Mouse (Mus musculus) kidney, postnatal 14 days (tissue): ENCODE results near the gene Henmt1.

Source experiments
- DNase-seq: peaks from one replicate; pipeline ENCODE4 v3.0.0; 2022; ENCODE audit warnings: mixed read lengths

Gene Henmt1

DNA sequence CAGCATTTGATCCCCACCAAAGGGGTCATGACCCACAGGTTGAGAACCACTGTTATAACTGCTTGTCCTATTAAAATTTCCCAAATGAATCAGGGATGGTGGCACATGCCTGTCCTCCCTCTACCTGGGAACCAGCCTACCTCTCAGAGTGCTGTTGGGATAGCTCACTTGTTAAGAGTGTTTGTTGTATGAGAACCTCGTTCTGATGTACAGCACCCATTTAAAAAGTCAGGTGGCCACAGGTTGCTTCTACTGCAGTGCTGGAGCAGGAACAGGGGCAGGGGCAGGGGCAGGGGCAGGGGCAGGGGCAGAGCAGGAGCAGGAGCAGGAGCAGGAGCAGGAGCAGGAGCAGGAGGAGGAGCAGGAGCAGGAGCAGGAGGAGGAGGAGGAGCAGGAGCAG lies 59.5 kb downstream of the Henmt1 start:
- no peak for DNase-seq

DNA sequence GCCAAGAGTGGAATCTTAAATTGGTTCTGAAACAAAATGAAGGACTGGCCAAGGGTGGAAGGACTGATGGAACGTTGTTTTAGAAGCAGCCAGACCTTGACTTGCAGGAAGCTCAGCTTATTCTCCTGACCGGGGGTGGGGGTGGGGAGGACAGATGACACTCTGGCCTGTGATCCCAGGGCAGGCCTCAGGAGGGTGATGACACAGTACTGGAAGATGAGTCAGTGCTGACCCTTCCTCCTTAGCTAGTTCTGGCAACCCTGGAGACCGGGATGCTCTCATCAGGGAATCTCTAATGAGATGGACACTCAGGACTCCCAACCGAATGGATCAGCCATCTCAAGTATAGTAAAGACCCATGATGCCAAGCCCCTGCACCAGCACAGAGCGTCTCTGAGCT lies 66.1 kb downstream of the Henmt1 start:
- no peak for DNase-seq

DNA sequence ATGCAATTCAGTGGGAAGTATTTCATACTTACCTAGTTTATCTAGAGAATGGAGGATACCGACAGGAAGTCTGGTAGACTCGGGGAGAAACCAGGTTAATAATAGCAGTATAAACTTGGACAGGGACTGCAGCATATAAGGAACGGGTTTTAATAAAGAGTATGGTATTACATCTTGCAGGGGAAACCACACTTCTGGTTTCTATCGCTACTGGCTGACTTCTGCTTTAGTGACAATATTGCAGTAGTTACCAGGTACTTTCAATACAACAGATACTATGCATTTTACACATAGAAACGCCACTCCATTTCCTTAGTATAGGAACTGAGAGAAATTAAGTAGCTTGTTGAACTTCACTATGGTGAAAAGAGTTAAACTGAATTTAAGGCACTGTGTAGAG lies 68.5 kb downstream of the Henmt1 start:
- DNase-seq, result no peak
